Mouse (Mus musculus) hindbrain, embryonic 10.5 days (tissue): ENCODE results near the gene Tmeff1. TPM values are rescaled to one million over a fixed set of nuclear protein-coding genes. Genes with fewer than 3 reads are reported as not detected.

Source experiments
- DNase-seq: peaks from one replicate; pipeline ENCODE4 v3.0.0-alpha.2; 2017; ENCODE audit warnings: low spot score
- H3K27ac ChIP-seq: fragments of 300-500 bp; sonication (generic); 2 replicates; pipeline ENCODE4 v1.5.1; 2016; ENCODE audit warnings: mild to moderate bottlenecking, moderate library complexity
- H3K27me3 ChIP-seq: fragments of 300-500 bp; sonication (generic); 2 replicates; pipeline ENCODE4 v1.6.1; 2016; ENCODE audit warnings: mild to moderate bottlenecking; ENCODE audit not compliant: poor library complexity, insufficient read depth, severe bottlenecking
- H3K36me3 ChIP-seq: fragments of 300-500 bp; sonication (generic); 2 replicates; pipeline ENCODE4 v1.6.1; 2016; ENCODE audit warnings: mild to moderate bottlenecking, moderate library complexity
- H3K4me1 ChIP-seq: fragments of 300-500 bp; sonication (generic); replicated peaks from 2 replicates; pipeline ENCODE4 v1.6.1; 2016; ENCODE audit warnings: mild to moderate bottlenecking
- H3K4me3 ChIP-seq: fragments of 300-500 bp; sonication (generic); 2 replicates; pipeline ENCODE4 v1.5.1; 2016; ENCODE audit warnings: mild to moderate bottlenecking, moderate library complexity
- H3K9me3 ChIP-seq: fragments of 300-500 bp; sonication (generic); 2 replicates; pipeline ENCODE4 v1.6.1; 2016; ENCODE audit warnings: mild to moderate bottlenecking, moderate library complexity
- WGBS: fragments of 180-500 bp; shearing (Covaris S2); methylation state at CpG from one replicate; pipeline ENCODE4 v1.1.7; 2016; 5-methylcytosine and 5-hydroxymethylcytosine counted together
- polyA plus RNA-seq: library from polyadenylated mRNA; unstranded; fragments of >200 nt; fragmentation: Nextera tagmentation; extraction: Ambion mirVana; gene quantifications from 2 replicates; pipeline ENCODE4 v1.2.1, GENCODE M21; 2016

Tmeff1 gene
- polyA plus RNA-seq, 1 experiment from 2014 or later = 175 TPM

DNA sequence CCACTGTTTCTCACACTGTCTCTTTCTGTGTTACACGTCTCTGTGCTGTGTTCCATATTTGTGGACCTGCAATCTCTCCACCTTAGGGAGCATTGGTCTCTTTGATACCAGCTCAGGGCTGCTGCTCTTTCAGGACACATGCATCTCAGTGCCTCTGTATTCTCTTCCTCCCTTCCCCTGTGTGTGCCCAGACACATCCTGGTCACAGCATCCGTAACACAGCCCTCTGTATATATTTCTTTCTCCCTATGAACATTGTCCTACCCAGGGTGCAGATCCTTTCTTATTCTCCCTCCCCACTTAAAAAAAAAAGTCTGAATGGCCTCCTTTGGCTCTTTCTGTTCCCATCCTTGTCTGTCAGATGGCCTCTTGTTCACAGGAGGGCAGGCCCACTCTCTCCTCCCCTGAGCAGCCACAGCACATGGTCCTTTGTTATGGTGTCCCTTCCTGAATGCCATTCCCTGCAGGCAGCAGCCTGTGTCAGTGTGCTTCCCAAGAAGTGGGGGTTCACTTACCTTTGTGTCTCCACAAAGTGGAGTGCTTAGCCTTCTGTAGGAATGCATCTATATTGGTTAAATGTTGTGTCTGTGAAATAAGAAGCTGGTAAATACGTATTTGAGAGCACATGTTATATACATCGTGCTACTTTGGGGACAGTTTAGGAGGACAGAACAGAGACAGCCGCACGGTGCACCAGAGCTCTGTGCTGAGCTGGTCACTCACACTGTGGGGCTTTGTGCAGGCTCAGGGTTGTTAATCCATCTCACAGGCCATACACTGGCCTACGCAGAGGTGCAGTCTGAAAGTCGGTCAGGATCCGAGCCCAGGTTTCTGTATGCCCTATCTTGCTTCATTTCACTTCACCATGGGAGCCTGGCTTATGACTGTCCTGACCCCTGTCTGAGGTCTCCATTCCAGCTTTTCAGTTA is 38.1 kb upstream of the Tmeff1 start:
- peak overlapping the region; percentile 91 for H3K27ac ChIP-seq
- H3K4me1 ChIP-seq = peaks cover 77% of the 10 kb centered on the region
- WGBS = 22% methylated on average over 9 of the region's 9 CpGs
- DNase-seq = peak; percentile 63
- H3K4me3 ChIP-seq = peak overlapping the region; percentile 34
- no peaks in the 10 kb centered on the region for H3K9me3 ChIP-seq
- H3K27me3 ChIP-seq = no peaks in the 10 kb centered on the region
- peaks cover 9% of the 10 kb centered on the region; the same call in 1 of the 2 replicates for H3K36me3 ChIP-seq

DNA sequence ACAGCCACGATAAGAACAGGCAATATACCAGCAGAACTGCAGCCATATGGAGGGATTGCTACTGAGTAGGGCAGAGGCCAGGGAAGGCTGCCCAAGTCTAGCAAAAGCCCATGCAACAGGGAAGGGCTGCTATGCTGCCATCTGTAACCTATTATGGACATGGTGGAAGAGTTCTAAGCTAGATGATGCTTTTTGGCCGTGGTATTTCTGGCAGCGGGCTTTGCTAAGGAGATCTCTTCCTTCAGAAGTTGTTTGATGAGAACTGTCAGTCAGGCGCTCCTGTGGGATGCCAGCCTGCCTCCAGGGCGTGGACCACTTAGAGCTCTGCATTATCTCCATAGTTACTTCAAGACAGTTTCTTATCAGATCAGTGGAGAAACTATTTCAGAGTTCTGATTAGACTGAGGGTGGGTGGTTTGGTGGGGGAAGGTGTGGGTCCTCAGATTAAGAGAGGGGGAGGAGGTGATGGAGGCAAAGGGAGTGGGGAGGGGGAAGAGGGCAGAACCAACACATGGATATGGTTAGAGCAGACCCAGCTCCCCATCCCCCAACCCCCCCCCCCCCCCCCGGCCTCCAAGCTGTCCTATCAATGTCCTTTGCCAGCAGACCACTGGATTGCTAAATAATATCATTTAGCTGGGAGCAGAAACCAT is 36.5 kb upstream of the Tmeff1 start:
- H3K4me1 ChIP-seq = peaks cover 60% of the 10 kb centered on the region
- H3K27ac ChIP-seq = peak overlapping the region; percentile 72

GRCm38 (mm10) chr4:48549661-48550060 is 35.3 kb upstream of the Tmeff1 start:
- WGBS = 84% methylated on average over 5 of the region's 5 CpGs
- Histone ChIP-seq H3K4me3 (no peak overlapping the region), H3K27me3 (no peaks in the 10 kb centered on the region), H3K27ac (no peak overlapping the region), H3K9me3 (no peaks in the 10 kb centered on the region), H3K36me3 (peaks cover 38% of the 10 kb centered on the region), H3K4me1 (peaks cover 49% of the 10 kb centered on the region)
- no peak for DNase-seq

More for the DNA sequence above, 36.5 kb upstream of the Tmeff1 start:
- Histone ChIP-seq H3K27me3 (no peaks in the 10 kb centered on the region), H3K36me3 (peaks cover 26% of the 10 kb centered on the region), H3K9me3 (no peaks in the 10 kb centered on the region), H3K4me3 (no peak overlapping the region)
- WGBS = 40% methylated on average over 6 of the region's 6 CpGs
- DNase-seq = peak; percentile 45

GRCm38 (mm10) chr4:48552486-48553064 is 32.4 kb upstream of the Tmeff1 start:
- no peak overlapping the region for H3K4me3 ChIP-seq
- H3K9me3 ChIP-seq = no peaks in the 10 kb centered on the region
- no peaks in the 10 kb centered on the region for H3K27me3 ChIP-seq
- H3K4me1 ChIP-seq = peaks cover 20% of the 10 kb centered on the region
- H3K27ac ChIP-seq = no peak overlapping the region
- H3K36me3 ChIP-seq = peaks cover 67% of the 10 kb centered on the region
- 95% methylated on average over 27 of the region's 27 CpGs for WGBS
- DNase-seq = no peak

DNA sequence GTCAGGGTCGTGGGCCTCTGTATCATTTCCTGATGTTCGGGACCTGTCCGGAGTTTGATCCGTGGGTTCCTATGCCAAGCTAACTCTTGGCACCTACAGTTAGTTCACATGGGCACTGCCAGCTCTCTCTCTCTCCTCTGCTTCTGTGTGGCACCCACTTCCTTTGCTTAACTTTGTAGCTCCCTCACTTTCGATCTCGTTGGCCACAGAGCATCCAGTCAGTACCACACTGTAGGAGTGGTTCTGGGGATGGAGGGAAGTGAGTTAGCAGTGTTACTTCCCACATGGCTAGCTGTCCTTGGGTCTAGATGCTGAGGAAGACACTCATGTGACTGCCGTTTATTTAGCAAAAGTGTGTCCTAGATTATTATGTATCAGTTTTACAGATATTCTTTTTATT is 30.8 kb upstream of the Tmeff1 start:
- Histone ChIP-seq H3K4me3 (no peak overlapping the region), H3K4me1 (peaks cover 4% of the 10 kb centered on the region), H3K27ac (no peak overlapping the region), H3K9me3 (no peaks in the 10 kb centered on the region), H3K27me3 (no peaks in the 10 kb centered on the region), H3K36me3 (peaks cover 80% of the 10 kb centered on the region)
- no peak for DNase-seq
- WGBS = 92% methylated on average over 7 of the region's 7 CpGs

GRCm38 (mm10) chr4:48555729-48556128 is 29.2 kb upstream of the Tmeff1 start:
- Histone ChIP-seq H3K27me3 (no peaks in the 10 kb centered on the region), H3K36me3 (peaks cover 96% of the 10 kb centered on the region), H3K4me3 (no peak overlapping the region), H3K4me1 (no peaks in the 10 kb centered on the region), H3K9me3 (no peaks in the 10 kb centered on the region), H3K27ac (no peak overlapping the region)
- DNase-seq = peak; percentile 42
- WGBS = 30% methylated on average over 3 of the region's 3 CpGs

- Histone ChIP-seq H3K4me1 (no peaks in the 10 kb centered on the region), H3K27ac (no peak overlapping the region), H3K9me3 (no peaks in the 10 kb centered on the region), H3K27me3 (no peaks in the 10 kb centered on the region), H3K4me3 (no peak overlapping the region), H3K36me3 (peaks cover 98% of the 10 kb centered on the region)
- 90% methylated on average over 14 of the region's 14 CpGs for WGBS
- no peak for DNase-seq
These were observed 25.3 kb upstream of the Tmeff1 start for GRCm38 (mm10) chr4:48559652-48560051.

DNA sequence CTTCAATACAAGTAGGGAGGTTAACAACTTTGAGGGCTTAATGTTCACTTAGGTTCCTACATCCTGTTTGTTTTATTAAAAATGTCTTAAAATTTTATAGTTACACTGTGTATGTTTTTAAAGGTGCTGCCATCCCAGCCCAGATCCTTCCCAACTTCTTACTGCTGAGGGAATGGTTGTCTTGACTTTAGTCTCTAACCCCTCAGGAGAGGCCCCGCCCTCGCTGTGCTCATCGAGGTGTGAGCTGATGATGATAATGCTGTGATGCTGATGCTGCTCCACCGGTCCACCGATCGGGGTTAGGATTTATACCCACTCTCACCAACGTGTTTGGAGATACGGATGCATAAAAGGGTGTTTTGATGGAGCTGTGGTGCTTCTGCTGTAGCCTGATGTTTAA is 23.1 kb upstream of the Tmeff1 start:
- WGBS = 96% methylated on average over 8 of the region's 8 CpGs
- Histone ChIP-seq H3K36me3 (peaks cover 81% of the 10 kb centered on the region), H3K27me3 (no peaks in the 10 kb centered on the region), H3K27ac (no peak overlapping the region), H3K9me3 (no peaks in the 10 kb centered on the region), H3K4me3 (no peak overlapping the region), H3K4me1 (no peaks in the 10 kb centered on the region)
- DNase-seq = no peak

DNA sequence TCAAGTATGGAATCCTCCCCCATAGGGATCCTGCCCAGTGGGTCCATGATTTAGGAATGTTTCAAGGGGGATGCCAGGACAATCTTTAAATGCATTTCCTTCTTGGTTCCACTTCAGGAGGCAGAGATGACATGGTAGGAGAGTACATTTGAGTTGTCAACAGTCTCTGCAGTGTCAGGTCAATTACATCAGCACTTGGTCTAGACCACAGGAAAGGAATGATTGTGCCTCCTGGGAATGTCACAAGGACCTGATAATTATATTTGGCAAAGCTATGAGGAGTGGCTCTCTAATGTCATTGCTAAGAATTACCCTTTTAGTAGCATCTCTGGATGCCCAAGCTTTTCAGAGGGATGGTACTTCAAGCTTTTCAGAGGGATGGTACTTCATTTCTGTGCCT is 20.0 kb upstream of the Tmeff1 start:
- no peak for DNase-seq
- no peak overlapping the region for H3K27ac ChIP-seq
- H3K27me3 ChIP-seq = no peaks in the 10 kb centered on the region
- peaks cover 52% of the 10 kb centered on the region for H3K36me3 ChIP-seq
- H3K9me3 ChIP-seq = no peaks in the 10 kb centered on the region
- H3K4me3 ChIP-seq = no peak overlapping the region
- H3K4me1 ChIP-seq = no peaks in the 10 kb centered on the region

- Histone ChIP-seq H3K4me1 (peaks cover 4% of the 10 kb centered on the region), H3K36me3 (no peaks in the 10 kb centered on the region), H3K4me3 (no peak overlapping the region), H3K27ac (no peak overlapping the region), H3K27me3 (no peaks in the 10 kb centered on the region), H3K9me3 (no peaks in the 10 kb centered on the region)
- DNase-seq = no peak
- WGBS = 88% methylated on average over 7 of the region's 7 CpGs
These were observed 8.6 kb upstream of the Tmeff1 start for GRCm38 (mm10) chr4:48576361-48576760.

- WGBS = 94% methylated on average over 1 of the region's 1 CpGs
- Histone ChIP-seq H3K27ac (no peak overlapping the region), H3K4me3 (no peak overlapping the region), H3K4me1 (peaks cover 10% of the 10 kb centered on the region), H3K36me3 (no peaks in the 10 kb centered on the region), H3K27me3 (no peaks in the 10 kb centered on the region), H3K9me3 (no peaks in the 10 kb centered on the region)
- DNase-seq = no peak
These were observed 7.1 kb upstream of the Tmeff1 start for GRCm38 (mm10) chr4:48577831-48578230.

DNA sequence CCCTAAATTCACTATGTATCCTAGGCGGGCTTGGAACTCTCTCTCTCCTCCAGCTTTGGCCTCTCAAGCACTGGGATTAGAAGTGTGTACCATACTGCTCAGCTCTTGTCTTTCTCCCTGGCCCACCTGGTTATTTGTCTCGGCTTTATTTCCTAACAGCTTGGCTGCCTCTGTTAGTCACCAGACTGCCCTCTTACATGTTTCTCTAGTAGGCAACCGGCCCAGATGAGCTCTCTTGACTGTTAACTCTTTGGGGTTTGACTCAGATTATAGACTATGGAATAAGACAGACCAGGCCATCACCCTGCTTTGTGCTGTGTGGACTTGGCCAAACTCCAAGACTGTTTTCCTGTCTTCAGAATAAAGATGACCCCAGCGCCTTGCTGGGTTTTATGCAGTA is 6.6 kb upstream of the Tmeff1 start:
- no peak for DNase-seq
- peaks cover 16% of the 10 kb centered on the region for H3K4me1 ChIP-seq
- WGBS = 68% methylated on average over 4 of the region's 4 CpGs

More for the DNA sequence above, 6.6 kb upstream of the Tmeff1 start:
- Histone ChIP-seq H3K36me3 (no peaks in the 10 kb centered on the region), H3K4me3 (no peak overlapping the region), H3K27ac (no peak overlapping the region), H3K9me3 (no peaks in the 10 kb centered on the region), H3K27me3 (no peaks in the 10 kb centered on the region)
